Mouse (Mus musculus) liver, embryonic 14.5 days (tissue): ENCODE results near the gene Elovl6. TPM values are rescaled to one million over a fixed set of nuclear protein-coding genes. Genes with fewer than 3 reads are reported as not detected.

ENCODE experiments used
- ATAC-seq: fragments of 200-750 bp; cut with Nextera tagmentation; 2 replicates; pipeline ENCODE4 v1.8.0; 2017; ENCODE audit warnings: moderate number of reproducible peaks, mild to moderate bottlenecking, moderate library complexity; ENCODE audit not compliant: insufficient read depth
- DNase-seq, 3 experiments: peaks; one replicate each; pipeline ENCODE4 v3.0.0-alpha.2; 2012 to 2013; ENCODE audit warnings: low read depth in 3 of 3, low spot score in 3 of 3
- H3K27ac ChIP-seq: fragments of 300-500 bp; sonication (generic); 2 replicates; pipeline ENCODE4 v1.5.1; 2014; ENCODE audit warnings: moderate library complexity, mild to moderate bottlenecking, control low read depth, inconsistent platforms
- H3K27me3 ChIP-seq: fragments of 300-500 bp; sonication (generic); 2 replicates; pipeline ENCODE4 v1.6.1; 2014; ENCODE audit warnings: mild to moderate bottlenecking, low read length, moderate library complexity; ENCODE audit not compliant: control insufficient read depth, insufficient read depth
- H3K36me3 ChIP-seq: fragments of 300-500 bp; sonication (generic); replicated peaks from 2 replicates; pipeline ENCODE4 v1.6.1; 2014; ENCODE audit warnings: low read depth; ENCODE audit not compliant: control insufficient read depth, insufficient read depth
- H3K4me1 ChIP-seq, 2 experiments: fragments of 200-500 bp in 1 of 2; fragments of 300-500 bp in 1 of 2; sonication (generic) in 1 of 2; replicated peaks; 2 replicates each; pipeline ENCODE4 v1.6.1; 2012 to 2014; ENCODE audit warnings: antibody characterized with exemption in 1 of 2, inconsistent platforms in 1 of 2, low read length in 1 of 2; ENCODE audit not compliant: control insufficient read depth in 2 of 2, insufficient read depth in 2 of 2
- H3K4me2 ChIP-seq: fragments of 300-500 bp; sonication (generic); 2 replicates; pipeline ENCODE4 v1.6.1; 2014; ENCODE audit warnings: low read depth, mild to moderate bottlenecking, control low read depth, moderate library complexity
- H3K4me3 ChIP-seq, 2 experiments: fragments of 200-500 bp in 1 of 2; fragments of 300-500 bp in 1 of 2; sonication (generic) in 1 of 2; 2 replicates each; pipeline ENCODE4 v1.5.1; 2012 to 2014; ENCODE audit warnings: low read depth in 2 of 2, low read length in 2 of 2, mild to moderate bottlenecking in 2 of 2, control low read depth in 1 of 2, inconsistent platforms in 1 of 2, moderate library complexity in 1 of 2; ENCODE audit not compliant: insufficient read depth in 1 of 2
- H3K9ac ChIP-seq: fragments of 300-500 bp; sonication (generic); replicated peaks from 2 replicates; pipeline ENCODE4 v1.6.1; 2014; ENCODE audit warnings: mild to moderate bottlenecking, control low read depth, moderate library complexity
- H3K9me3 ChIP-seq: fragments of 300-500 bp; sonication (generic); 2 replicates; pipeline ENCODE4 v1.6.1; 2016; ENCODE audit warnings: low read length, mixed read lengths; ENCODE audit not compliant: control insufficient read depth
- CTCF ChIP-seq: IDR thresholded peaks from 2 replicates; pipeline ENCODE4 v1.5.1; 2016; ENCODE audit warnings: antibody characterized with exemption, low read depth, control low read depth
- EP300 ChIP-seq: IDR thresholded peaks from 2 replicates; pipeline ENCODE4 v1.6.1; 2016; ENCODE audit warnings: antibody characterized with exemption, low read depth
- WGBS: fragments of 180-500 bp; shearing (Covaris S2); extraction: QIAGEN DNeasy Blood & Tissue Kit; methylation state at CpG from one replicate; pipeline ENCODE4 v1.1.7; 2014; ENCODE audit not compliant: insufficient replicate concordance; 5-methylcytosine and 5-hydroxymethylcytosine counted together
- polyA plus RNA-seq, 2 experiments: library from polyadenylated mRNA; depleted of rRNA in 1 of 2; stranded (reverse) in 1 of 2; unstranded in 1 of 2; fragments of >200 nt; fragmentation: Nextera tagmentation in 1 of 2; extraction: Ambion mirVana in 1 of 2; gene quantifications; 2 replicates each; pipeline versions ENCODE4 v1.2.1 to v1.2.3; 2012 to 2014

The Elovl6 gene
- polyA plus RNA-seq, 2 experiments, result 7.2 TPM

- 68% methylated on average over 4 of the region's 4 CpGs for WGBS
- Histone ChIP-seq H3K9me3 (no peaks in the 10 kb centered on the region), H3K4me3 (no peak overlapping the region), H3K4me2 (no peak overlapping the region), H3K27me3 (no peaks in the 10 kb centered on the region), H3K27ac (no peak overlapping the region), H3K4me1 (peaks cover 0 to 4% of the 10 kb centered on the region in 2 experiments; a peak in 1 of 4 replicates), H3K36me3 (no peaks in the 10 kb centered on the region), H3K9ac (no peak overlapping the region)
- no peak for TF ChIP-seq EP300
- TF ChIP-seq CTCF, result no peak
- DNase-seq (no peak), ATAC-seq (no peak)
Observed at GRCm38 (mm10) chr3:129573609-129574008, 41.5 kb downstream of the Elovl6 start.

- Histone ChIP-seq H3K4me2 (no peak overlapping the region), H3K4me3 (no peak overlapping the region), H3K27ac (no peak overlapping the region), H3K9ac (no peak overlapping the region), H3K36me3 (no peaks in the 10 kb centered on the region), H3K9me3 (no peaks in the 10 kb centered on the region), H3K27me3 (no peaks in the 10 kb centered on the region), H3K4me1 (peaks cover 0 to 4% of the 10 kb centered on the region in 2 experiments; a peak in 1 of 4 replicates)
- TF ChIP-seq CTCF, result no peak
- TF ChIP-seq EP300, result no peak
- no peak for ATAC-seq
- WGBS, result 72% methylated on average over 4 of the region's 4 CpGs
- no peak for DNase-seq
Observed at GRCm38 (mm10) chr3:129575086-129575485, 42.9 kb downstream of the Elovl6 start.

- no peak for DNase-seq
- Histone ChIP-seq H3K4me2 (no peak overlapping the region), H3K27me3 (no peaks in the 10 kb centered on the region), H3K27ac (no peak overlapping the region), H3K4me1 (peaks cover 0 to 4% of the 10 kb centered on the region in 2 experiments; a peak in 1 of 4 replicates), H3K4me3 (no peak overlapping the region), H3K36me3 (no peaks in the 10 kb centered on the region), H3K9me3 (no peaks in the 10 kb centered on the region), H3K9ac (no peak overlapping the region)
- ATAC-seq, result no peak
- TF ChIP-seq CTCF, result no peak
- TF ChIP-seq EP300, result no peak
- 81% methylated on average over 6 of the region's 6 CpGs for WGBS
Observed at GRCm38 (mm10) chr3:129576522-129576921, 44.4 kb downstream of the Elovl6 start.

- H3K9ac ChIP-seq, result no peak overlapping the region
- no peaks in the 10 kb centered on the region for H3K36me3 ChIP-seq
- H3K27ac ChIP-seq, result no peak overlapping the region
- ATAC-seq (no peak), DNase-seq (no peak)
- no peak overlapping the region for H3K4me2 ChIP-seq
- H3K9me3 ChIP-seq, result no peaks in the 10 kb centered on the region
- no peak overlapping the region for H3K4me3 ChIP-seq
- peaks cover 0 to 2% of the 10 kb centered on the region in 2 experiments; a peak in 1 of 4 replicates for H3K4me1 ChIP-seq
- no peak for TF ChIP-seq CTCF
- no peak for TF ChIP-seq EP300
- 76% methylated on average over 11 of the region's 11 CpGs for whole genome bisulfite sequencing
- no peaks in the 10 kb centered on the region for H3K27me3 ChIP-seq
Observed at GRCm38 (mm10) chr3:129578741-129579475, 46.8 kb downstream of the Elovl6 start.

- Histone ChIP-seq H3K4me2 (no peak overlapping the region), H3K36me3 (no peaks in the 10 kb centered on the region), H3K4me3 (no peak overlapping the region), H3K9ac (no peak overlapping the region), H3K9me3 (no peaks in the 10 kb centered on the region), H3K27ac (no peak overlapping the region), H3K4me1 (peaks cover 0 to 2% of the 10 kb centered on the region in 2 experiments; a peak in 1 of 4 replicates), H3K27me3 (no peaks in the 10 kb centered on the region)
- DNase-seq (no peak), ATAC-seq (no peak)
- WGBS, result 61% methylated on average over 3 of the region's 3 CpGs
- TF ChIP-seq CTCF (no peak), EP300 (no peak)
Observed at GRCm38 (mm10) chr3:129581024-129581423, 48.9 kb downstream of the Elovl6 start.
